Mouse (Mus musculus) MEL (cell line): Measurements from ENCODE around the gene Fcamr. TPM values are rescaled to one million over a fixed set of nuclear protein-coding genes. Genes with fewer than 3 reads are reported as not detected.

Source experiments
- DNase-seq: peaks from one replicate; pipeline ENCODE4 v3.0.0; 2011; ENCODE audit warnings: low read depth, low spot score
- H3K27ac ChIP-seq: 2 replicates; pipeline ENCODE4 v1.5.1; 2012; ENCODE audit warnings: low read depth, mild to moderate bottlenecking, control low read depth, low read length, moderate library complexity; ENCODE audit not compliant: control insufficient read depth
- H3K27me3 ChIP-seq, 2 experiments: fragments of 150-350 bp in 1 of 2; sonication (generic) in 1 of 2; 2 replicates each; pipeline ENCODE4 v1.6.1; 2012; ENCODE audit warnings: low read length in 2 of 2, mild to moderate bottlenecking in 2 of 2, improper control_type of control experiment in 1 of 2, moderate library complexity in 1 of 2; ENCODE audit not compliant: insufficient read depth in 2 of 2, control insufficient read depth in 1 of 2
- H3K36me3 ChIP-seq, 2 experiments: 2 replicates each; pipeline ENCODE4 v1.6.1; 2012 to 2014; ENCODE audit warnings: low read length in 2 of 2, improper control_type of control experiment in 1 of 2, inconsistent platforms in 1 of 2, mild to moderate bottlenecking in 1 of 2; ENCODE audit not compliant: insufficient read depth in 2 of 2, control insufficient read depth in 1 of 2
- H3K4me1 ChIP-seq, 2 experiments: fragments of 150-350 bp in 1 of 2; sonication (generic) in 1 of 2; 2 replicates each; pipeline ENCODE4 v1.6.1; 2012; ENCODE audit warnings: low read length in 2 of 2, improper control_type of control experiment in 1 of 2, mild to moderate bottlenecking in 1 of 2; ENCODE audit not compliant: insufficient read depth in 2 of 2, control insufficient read depth in 1 of 2
- H3K4me3 ChIP-seq, 2 experiments: fragments of 150-350 bp in 1 of 2; sonication (generic) in 1 of 2; 2 replicates each; pipeline ENCODE4 v1.5.1; 2012; ENCODE audit warnings: low read depth in 2 of 2, low read length in 2 of 2, mild to moderate bottlenecking in 2 of 2, moderate library complexity in 2 of 2, control low read depth in 1 of 2, improper control_type of control experiment in 1 of 2; ENCODE audit not compliant: control insufficient read depth in 1 of 2, insufficient read depth in 1 of 2
- H3K79me2 ChIP-seq: 2 replicates; pipeline ENCODE4 v1.6.1; 2012; ENCODE audit warnings: mild to moderate bottlenecking, low read length, moderate library complexity; ENCODE audit not compliant: control insufficient read depth, poor library complexity, insufficient read depth
- H3K9ac ChIP-seq: 2 replicates; pipeline ENCODE4 v1.6.1; 2012; ENCODE audit warnings: low read depth, mild to moderate bottlenecking, control low read depth, low read length, moderate library complexity; ENCODE audit not compliant: control insufficient read depth, poor library complexity, severe bottlenecking
- H3K9me3 ChIP-seq: fragments of 150-350 bp; sonication (generic); replicated peaks from 2 replicates; pipeline ENCODE4 v1.6.1; 2012; ENCODE audit warnings: mild to moderate bottlenecking, low read length, improper control_type of control experiment, moderate library complexity; ENCODE audit not compliant: insufficient read depth
- BHLHE40 ChIP-seq: IDR thresholded peaks from 2 replicates; pipeline ENCODE4 v1.6.1; 2012; ENCODE audit warnings: low read depth, mild to moderate bottlenecking, inconsistent platforms, low read length, improper control_type of control experiment, borderline replicate concordance
- CHD1 ChIP-seq: IDR thresholded peaks from 2 replicates; pipeline ENCODE4 v1.6.1; 2012; ENCODE audit warnings: low read depth, mild to moderate bottlenecking, inconsistent platforms, low read length, improper control_type of control experiment
- E2F4 ChIP-seq: IDR thresholded peaks from 2 replicates; pipeline ENCODE4 v1.6.1; 2011; ENCODE audit warnings: low read depth, low read length, improper control_type of control experiment, borderline replicate concordance
- ELF1 ChIP-seq: IDR thresholded peaks from 2 replicates; pipeline ENCODE4 v1.6.1; 2014; ENCODE audit warnings: low read depth, mild to moderate bottlenecking, inconsistent platforms, low read length, improper control_type of control experiment, moderate library complexity
- EP300 ChIP-seq, 2 experiments: IDR thresholded peaks; 2 replicates each; pipeline ENCODE4 v1.6.1; 2011; ENCODE audit warnings: improper control_type of control experiment in 2 of 2, low read length in 2 of 2, low read depth in 1 of 2, mild to moderate bottlenecking in 1 of 2
- HCFC1 ChIP-seq: IDR thresholded peaks from 2 replicates; pipeline ENCODE4 v1.6.1; 2012; ENCODE audit warnings: low read depth, mild to moderate bottlenecking, inconsistent platforms, low read length, improper control_type of control experiment, moderate library complexity
- MAFK ChIP-seq: IDR thresholded peaks from 2 replicates; pipeline ENCODE4 v1.6.1; 2011; ENCODE audit warnings: low read depth, mild to moderate bottlenecking, low read length, improper control_type of control experiment, borderline replicate concordance
- MAX ChIP-seq: IDR thresholded peaks from 2 replicates; pipeline ENCODE4 v1.6.1; 2011; ENCODE audit warnings: low read length, improper control_type of control experiment
- MEF2A ChIP-seq: IDR thresholded peaks from 2 replicates; pipeline ENCODE4 v1.6.1; 2014; ENCODE audit warnings: low read depth, mild to moderate bottlenecking, inconsistent platforms, low read length, improper control_type of control experiment; ENCODE audit not compliant: poor library complexity, insufficient replicate concordance, severe bottlenecking; ENCODE audit errors: extremely low read depth
- MXI1 ChIP-seq: IDR thresholded peaks from 2 replicates; pipeline ENCODE4 v1.6.1; 2011; ENCODE audit warnings: mild to moderate bottlenecking, low read depth, low read length, improper control_type of control experiment
- MYB ChIP-seq: IDR thresholded peaks from 2 replicates; pipeline ENCODE4 v1.6.1; 2011; ENCODE audit warnings: mild to moderate bottlenecking, low read depth, low read length, improper control_type of control experiment
- POLR2A ChIP-seq, 2 experiments: IDR thresholded peaks; 2 replicates each; pipeline ENCODE4 v1.6.1; 2011 to 2012; ENCODE audit warnings: low read length in 2 of 2, mild to moderate bottlenecking in 2 of 2, control low read depth in 1 of 2, improper control_type of control experiment in 1 of 2, low read depth in 1 of 2, moderate library complexity in 1 of 2; ENCODE audit not compliant: control insufficient read depth in 1 of 2, insufficient read depth in 1 of 2, poor library complexity in 1 of 2
- POLR2AphosphoS2 ChIP-seq: IDR thresholded peaks from 2 replicates; pipeline ENCODE4 v1.6.1; 2011; ENCODE audit warnings: low read length, improper control_type of control experiment
- POLR2AphosphoS5 ChIP-seq: IDR thresholded peaks from 2 replicates; pipeline ENCODE4 v1.6.1; 2012; ENCODE audit warnings: low read depth, borderline replicate concordance, mild to moderate bottlenecking, inconsistent platforms, low read length, moderate library complexity, mixed read lengths
- RCOR1 ChIP-seq: IDR thresholded peaks from 2 replicates; pipeline ENCODE4 v1.6.1; 2012; ENCODE audit warnings: low read depth, mild to moderate bottlenecking, inconsistent platforms, low read length, improper control_type of control experiment
- SMC3 ChIP-seq: IDR thresholded peaks from 2 replicates; pipeline ENCODE4 v1.6.1; 2011; ENCODE audit warnings: low read depth, low read length, improper control_type of control experiment
- TAL1 ChIP-seq: IDR thresholded peaks from 2 replicates; pipeline ENCODE4 v1.6.1; 2012; ENCODE audit warnings: mild to moderate bottlenecking, inconsistent platforms, low read length, moderate library complexity, mixed read lengths
- TBP ChIP-seq: IDR thresholded peaks from 2 replicates; pipeline ENCODE4 v1.8.0; 2011; ENCODE audit warnings: low read depth, low read length, improper control_type of control experiment
- TCF12 ChIP-seq: IDR thresholded peaks from 2 replicates; pipeline ENCODE4 v1.6.1; 2014; ENCODE audit warnings: low read depth, mild to moderate bottlenecking, inconsistent platforms, low read length, improper control_type of control experiment, moderate library complexity
- USF2 ChIP-seq, 2 experiments: IDR thresholded peaks; 2 replicates each; pipeline ENCODE4 v1.6.1; 2011 to 2012; ENCODE audit warnings: improper control_type of control experiment in 2 of 2, low read length in 2 of 2, borderline replicate concordance in 1 of 2, inconsistent platforms in 1 of 2, low read depth in 1 of 2, mild to moderate bottlenecking in 1 of 2; ENCODE audit not compliant: insufficient read depth in 1 of 2
- ZC3H11A ChIP-seq: IDR thresholded peaks from 2 replicates; pipeline ENCODE4 v1.6.1; 2012; ENCODE audit warnings: low read depth, mild to moderate bottlenecking, inconsistent platforms, low read length, improper control_type of control experiment
- ZMIZ1 ChIP-seq: IDR thresholded peaks from 2 replicates; pipeline ENCODE4 v1.6.1; 2012; ENCODE audit warnings: low read depth, mild to moderate bottlenecking, inconsistent platforms, low read length, improper control_type of control experiment, moderate library complexity
- ZNF384 ChIP-seq: IDR thresholded peaks from 2 replicates; pipeline ENCODE4 v1.6.1; 2012; ENCODE audit warnings: low read depth, mild to moderate bottlenecking, inconsistent platforms, low read length, improper control_type of control experiment
- polyA plus RNA-seq, 2 experiments: library from polyadenylated mRNA; stranded (reverse) in 1 of 2; unstranded in 1 of 2; fragments of >175 nt in 1 of 2; fragments of >200 nt in 1 of 2; gene quantifications; 2 replicates each; pipeline versions ENCODE4 v1.2.1 to v1.2.4; 2012; ENCODE audit warnings: low replicate concordance in 2 of 2, low read depth in 1 of 2; ENCODE audit not compliant: insufficient read length in 2 of 2, insufficient read depth in 1 of 2, missing spikeins in 1 of 2
- total RNA-seq: library from RNA; depleted of rRNA; stranded (reverse); fragments of 300-350 nt; gene quantifications from 2 replicates; pipeline ENCODE4 v1.2.3, GENCODE M21; 2012; rRNA removed

The Fcamr gene
- total RNA-seq: not detected in 2 replicates
- not detected for polyA plus RNA-seq

GRCm38 (mm10) chr1:130800602-130801001 is at the start of gene Fcamr:
Gene Fcamr, plus strand, starts transcription at chr1:130800902.
- Histone ChIP-seq H3K36me3 (no peaks in the 10 kb centered on the region), H3K4me3 (no peak within 1 kb of the TSS), H3K4me1 (no peaks in the 10 kb centered on the region), H3K27ac (no peak within 1 kb of the TSS)
- no peak for DNase-seq
- TF ChIP-seq USF2 (IDR thresholded peaks at IDR 0.05; ENCODE audit: borderline replicate concordance in 1 of 2, insufficient read depth in 1 of 2, low read depth in 1 of 2, low read length in 2 of 2): no peak
- TF ChIP-seq ZNF384: no peak
- no peak for TF ChIP-seq HCFC1
- no peak for TF ChIP-seq MYB
- TF ChIP-seq ZC3H11A: no peak
- no peak for TF ChIP-seq TCF12
- TF ChIP-seq MAFK: no peak
- no peak for TF ChIP-seq POLR2A (IDR thresholded peaks at IDR 0.05; ENCODE audit: control insufficient read depth in 1 of 2, insufficient read depth in 1 of 2, low read depth in 1 of 2, low read length in 2 of 2, poor library complexity in 1 of 2)
- no peak for TF ChIP-seq TAL1
- TF ChIP-seq, all 39 proteins: peak for 0
- Histone ChIP-seq H3K9me3 (no peaks in the 10 kb centered on the region), H3K9ac (no peak within 1 kb of the TSS), H3K79me2 (no peaks in the 10 kb centered on the region), H3K27me3 (peaks cover 0 to 13% of the 10 kb centered on the region in 2 experiments)

GRCm38 (mm10) chr1:130759689-130760088 is 41.0 kb upstream of the Fcamr start:
- Histone ChIP-seq H3K79me2 (no peaks in the 10 kb centered on the region), H3K27ac (no peak overlapping the region), H3K9ac (no peak overlapping the region), H3K27me3 (no peaks in the 10 kb centered on the region; a peak in 1 of 4 replicates), H3K36me3 (no peaks in the 10 kb centered on the region; a peak in 1 of 4 replicates), H3K4me3 (no peak overlapping the region), H3K4me1 (no peaks in the 10 kb centered on the region), H3K9me3 (no peaks in the 10 kb centered on the region)
- no peak for TF ChIP-seq USF2 (IDR thresholded peaks at IDR 0.05; ENCODE audit: borderline replicate concordance in 1 of 2, insufficient read depth in 1 of 2, low read depth in 1 of 2, low read length in 2 of 2)
- no peak for TF ChIP-seq POLR2AphosphoS5
- no peak for TF ChIP-seq MAX
- TF ChIP-seq ELF1: no peak
- DNase-seq: no peak

- no peaks in the 10 kb centered on the region; a peak in 2 of 4 replicates for H3K27me3 ChIP-seq
- no peak overlapping the region for H3K9ac ChIP-seq
- no peaks in the 10 kb centered on the region for H3K79me2 ChIP-seq
- no peaks in the 10 kb centered on the region for H3K9me3 ChIP-seq
- DNase-seq: no peak
- no peak overlapping the region for H3K4me3 ChIP-seq
- no peaks in the 10 kb centered on the region; a peak in 1 of 4 replicates for H3K36me3 ChIP-seq
- H3K27ac ChIP-seq: no peak overlapping the region
- H3K4me1 ChIP-seq: no peaks in the 10 kb centered on the region
- TF ChIP-seq MAFK: no peak
- no peak for TF ChIP-seq MAX
- no peak for TF ChIP-seq POLR2A (IDR thresholded peaks at IDR 0.05; ENCODE audit: control insufficient read depth in 1 of 2, insufficient read depth in 1 of 2, low read depth in 1 of 2, low read length in 2 of 2, poor library complexity in 1 of 2)
- no peak for TF ChIP-seq ZMIZ1
- TF ChIP-seq RCOR1: no peak
- TF ChIP-seq MXI1: no peak
- no peak for TF ChIP-seq MEF2A
- no peak for TF ChIP-seq CHD1
- no peak for TF ChIP-seq SMC3
- TF ChIP-seq EP300 (IDR thresholded peaks at IDR 0.05; ENCODE audit: low read depth in 1 of 2, low read length in 2 of 2): no peak
- no peak for TF ChIP-seq TBP
- no peak for TF ChIP-seq USF2 (IDR thresholded peaks at IDR 0.05; ENCODE audit: borderline replicate concordance in 1 of 2, insufficient read depth in 1 of 2, low read depth in 1 of 2, low read length in 2 of 2)
- TF ChIP-seq ZC3H11A: no peak
- no peak for TF ChIP-seq POLR2AphosphoS5
- TF ChIP-seq E2F4: no peak
- no peak for TF ChIP-seq BHLHE40
- no peak for TF ChIP-seq POLR2AphosphoS2
- TF ChIP-seq ZNF384: no peak
These were observed 39.1 kb upstream of the Fcamr start for GRCm38 (mm10) chr1:130761597-130761996.
